Mouse (Mus musculus) hindbrain, embryonic 12.5 days (tissue): ENCODE data around the gene Gpr107. TPM values are rescaled to one million over a fixed set of nuclear protein-coding genes. Genes with fewer than 3 reads are reported as not detected.
A peak's percentile ranks its signal among the peaks of the same experiment; 100 is the strongest.

Source experiments
- ATAC-seq: fragments of 200-750 bp; cut with Nextera tagmentation; 2 replicates; pipeline ENCODE4 v1.8.0; 2017; ENCODE audit warnings: moderate TSS enrichment; ENCODE audit not compliant: low FRiP score
- H3K27ac ChIP-seq: fragments of 300-500 bp; sonication (generic); 2 replicates; pipeline ENCODE4 v1.5.1; 2016; ENCODE audit warnings: mild to moderate bottlenecking
- H3K27me3 ChIP-seq: fragments of 300-500 bp; sonication (generic); 2 replicates; pipeline ENCODE4 v1.6.1; 2016; ENCODE audit warnings: mild to moderate bottlenecking
- H3K36me3 ChIP-seq: fragments of 300-500 bp; sonication (generic); 2 replicates; pipeline ENCODE4 v1.6.1; 2016; ENCODE audit warnings: mild to moderate bottlenecking
- H3K4me1 ChIP-seq: fragments of 300-500 bp; sonication (generic); 2 replicates; pipeline ENCODE4 v1.6.1; 2016
- H3K4me2 ChIP-seq: fragments of 300-500 bp; sonication (generic); replicated peaks from 2 replicates; pipeline ENCODE4 v1.6.1; 2016; ENCODE audit warnings: mild to moderate bottlenecking
- H3K4me3 ChIP-seq: fragments of 300-500 bp; sonication (generic); 2 replicates; pipeline ENCODE4 v1.5.1; 2016; ENCODE audit warnings: mild to moderate bottlenecking
- H3K9ac ChIP-seq: fragments of 300-500 bp; sonication (generic); 2 replicates; pipeline ENCODE4 v1.6.1; 2016; ENCODE audit warnings: mild to moderate bottlenecking, moderate library complexity
- H3K9me3 ChIP-seq: fragments of 300-500 bp; sonication (generic); replicated peaks from 2 replicates; pipeline ENCODE4 v1.6.1; 2016; ENCODE audit warnings: mild to moderate bottlenecking
- WGBS: fragments of 180-500 bp; shearing (Covaris S2); methylation state at CpG from one replicate; pipeline ENCODE4 v1.1.7; 2016; 5-methylcytosine and 5-hydroxymethylcytosine counted together
- polyA plus RNA-seq: library from polyadenylated mRNA; unstranded; fragments of >200 nt; fragmentation: Nextera tagmentation; extraction: Ambion mirVana; gene quantifications from 2 replicates; pipeline ENCODE4 v1.2.1, GENCODE M21; 2016

Gpr107 gene
- polyA plus RNA-seq, 1 experiment from 2014 or later: 43.1 TPM

- no peak overlapping the region for H3K27ac ChIP-seq
- H3K4me1 ChIP-seq: no peaks in the 10 kb centered on the region
- WGBS: 89% methylated on average over 8 of the region's 8 CpGs
- H3K4me2 ChIP-seq: no peak overlapping the region
- H3K27me3 ChIP-seq: no peaks in the 10 kb centered on the region
- ATAC-seq: no peak
- no peaks in the 10 kb centered on the region for H3K9me3 ChIP-seq
- peaks cover 77% of the 10 kb centered on the region for H3K36me3 ChIP-seq
- H3K9ac ChIP-seq: no peak overlapping the region
- no peak overlapping the region for H3K4me3 ChIP-seq
Measured at GRCm38 (mm10) chr2:31191765-31192164, 39.6 kb downstream of the Gpr107 start.

- Histone ChIP-seq H3K9ac (no peak overlapping the region), H3K36me3 (peaks cover 69% of the 10 kb centered on the region), H3K27ac (no peak overlapping the region), H3K27me3 (no peaks in the 10 kb centered on the region), H3K4me1 (no peaks in the 10 kb centered on the region), H3K4me3 (no peak overlapping the region), H3K4me2 (no peak overlapping the region), H3K9me3 (no peaks in the 10 kb centered on the region)
- 72% methylated on average over 7 of the region's 7 CpGs for WGBS
- no peak for ATAC-seq
Measured at GRCm38 (mm10) chr2:31194356-31195021, 42.4 kb downstream of the Gpr107 start.

GRCm38 (mm10) chr2:31198621-31199020, 46.5 kb downstream of the Gpr107 start:
- H3K9ac ChIP-seq: no peak overlapping the region
- no peaks in the 10 kb centered on the region for H3K9me3 ChIP-seq
- ATAC-seq: no peak
- no peak overlapping the region for H3K27ac ChIP-seq
- 94% methylated on average over 4 of the region's 4 CpGs for WGBS
- H3K36me3 ChIP-seq: peaks cover 45% of the 10 kb centered on the region
- no peak overlapping the region for H3K4me2 ChIP-seq
- peaks cover 12% of the 10 kb centered on the region for H3K4me1 ChIP-seq
- no peaks in the 10 kb centered on the region for H3K27me3 ChIP-seq
- H3K4me3 ChIP-seq: no peak overlapping the region

GRCm38 (mm10) chr2:31200051-31200450, 47.9 kb downstream of the Gpr107 start:
- Histone ChIP-seq H3K4me1 (peaks cover 12% of the 10 kb centered on the region), H3K9ac (no peak overlapping the region), H3K4me2 (no peak overlapping the region), H3K36me3 (peaks cover 40% of the 10 kb centered on the region), H3K9me3 (no peaks in the 10 kb centered on the region), H3K27me3 (no peaks in the 10 kb centered on the region), H3K4me3 (no peak overlapping the region), H3K27ac (no peak overlapping the region)
- 96% methylated on average over 2 of the region's 2 CpGs for WGBS
- no peak for ATAC-seq

GRCm38 (mm10) chr2:31201851-31202250, 49.7 kb downstream of the Gpr107 start:
- no peak overlapping the region for H3K9ac ChIP-seq
- H3K4me3 ChIP-seq: no peak overlapping the region
- H3K27ac ChIP-seq: no peak overlapping the region
- H3K27me3 ChIP-seq: no peaks in the 10 kb centered on the region
- no peak for ATAC-seq
- H3K4me2 ChIP-seq: no peak overlapping the region
- H3K36me3 ChIP-seq: peaks cover 31% of the 10 kb centered on the region
- H3K9me3 ChIP-seq: no peaks in the 10 kb centered on the region
- 78% methylated on average over 7 of the region's 7 CpGs for WGBS
- H3K4me1 ChIP-seq: peaks cover 29% of the 10 kb centered on the region

- no peak for ATAC-seq
- H3K27me3 ChIP-seq: no peaks in the 10 kb centered on the region
- peaks cover 28% of the 10 kb centered on the region for H3K36me3 ChIP-seq
- 42% methylated on average over 3 of the region's 3 CpGs for WGBS
- no peak overlapping the region for H3K4me3 ChIP-seq
- no peak overlapping the region for H3K27ac ChIP-seq
- no peak overlapping the region for H3K4me2 ChIP-seq
- no peak overlapping the region for H3K9ac ChIP-seq
- H3K4me1 ChIP-seq: peaks cover 33% of the 10 kb centered on the region
- H3K9me3 ChIP-seq: no peaks in the 10 kb centered on the region
Measured at GRCm38 (mm10) chr2:31202357-31202756, 50.2 kb downstream of the Gpr107 start.

- no peaks in the 10 kb centered on the region for H3K27me3 ChIP-seq
- H3K9ac ChIP-seq: 0 out of 2 replicates have a peak overlapping the region, but pooled peaks have one; percentile 9
- H3K9me3 ChIP-seq: no peaks in the 10 kb centered on the region
- H3K36me3 ChIP-seq: peaks cover 26% of the 10 kb centered on the region
- no peak for ATAC-seq
- 72% methylated on average over 4 of the region's 4 CpGs for WGBS
- H3K4me3 ChIP-seq: no peak overlapping the region
- H3K4me2 ChIP-seq: no peak overlapping the region
- peaks cover 38% of the 10 kb centered on the region for H3K4me1 ChIP-seq
- no peak overlapping the region for H3K27ac ChIP-seq
Measured at GRCm38 (mm10) chr2:31202956-31203355, 50.8 kb downstream of the Gpr107 start.

GRCm38 (mm10) chr2:31204677-31205076, 52.6 kb downstream of the Gpr107 start:
- no peaks in the 10 kb centered on the region for H3K27me3 ChIP-seq
- H3K4me1 ChIP-seq: peaks cover 40% of the 10 kb centered on the region
- H3K9me3 ChIP-seq: no peaks in the 10 kb centered on the region
- ATAC-seq: no peak
- H3K27ac ChIP-seq: no peak overlapping the region
- H3K9ac ChIP-seq: no peak overlapping the region
- WGBS: 85% methylated on average over 5 of the region's 5 CpGs
- H3K4me3 ChIP-seq: no peak overlapping the region
- H3K4me2 ChIP-seq: no peak overlapping the region
- peaks cover 31% of the 10 kb centered on the region for H3K36me3 ChIP-seq

GRCm38 (mm10) chr2:31206211-31206610, 54.1 kb downstream of the Gpr107 start:
- peaks cover 34% of the 10 kb centered on the region for H3K36me3 ChIP-seq
- ATAC-seq: no peak
- H3K27me3 ChIP-seq: no peaks in the 10 kb centered on the region
- H3K4me1 ChIP-seq: peaks cover 43% of the 10 kb centered on the region
- no peaks in the 10 kb centered on the region for H3K9me3 ChIP-seq
- no peak overlapping the region for H3K4me2 ChIP-seq
- no peak overlapping the region for H3K4me3 ChIP-seq
- no peak overlapping the region for H3K9ac ChIP-seq
- 84% methylated on average over 4 of the region's 4 CpGs for WGBS
- H3K27ac ChIP-seq: peak overlapping the region; percentile 62; the same call in 1 of the 2 replicates

GRCm38 (mm10) chr2:31206882-31207281, 54.8 kb downstream of the Gpr107 start:
- 49% methylated on average over 8 of the region's 8 CpGs for WGBS
- Histone ChIP-seq H3K36me3 (peaks cover 35% of the 10 kb centered on the region), H3K27ac (peak overlapping the region; percentile 62)

GRCm38 (mm10) chr2:31208544-31209142, 56.5 kb downstream of the Gpr107 start:
- no peak overlapping the region for H3K9ac ChIP-seq
- H3K4me3 ChIP-seq: no peak overlapping the region
- no peak overlapping the region for H3K4me2 ChIP-seq

More at GRCm38 (mm10) chr2:31206882-31207281, 54.8 kb downstream of the Gpr107 start:
- H3K4me3 ChIP-seq: no peak overlapping the region
- H3K27me3 ChIP-seq: no peaks in the 10 kb centered on the region
- H3K4me2 ChIP-seq: no peak overlapping the region
- H3K9ac ChIP-seq: no peak overlapping the region
- H3K9me3 ChIP-seq: no peaks in the 10 kb centered on the region
- peaks cover 42% of the 10 kb centered on the region for H3K4me1 ChIP-seq
- peak; percentile 76 for ATAC-seq

GRCm38 (mm10) chr2:31209525-31209924, 57.4 kb downstream of the Gpr107 start:
- no peak overlapping the region for H3K9ac ChIP-seq
- H3K4me3 ChIP-seq: no peak overlapping the region
- H3K4me1 ChIP-seq: peaks cover 35% of the 10 kb centered on the region
- H3K36me3 ChIP-seq: peaks cover 56% of the 10 kb centered on the region
- no peaks in the 10 kb centered on the region for H3K9me3 ChIP-seq
- no peak overlapping the region for H3K27ac ChIP-seq
- no peaks in the 10 kb centered on the region for H3K27me3 ChIP-seq
- no peak overlapping the region for H3K4me2 ChIP-seq
- no peak for ATAC-seq
- 92% methylated on average over 4 of the region's 4 CpGs for WGBS

More at GRCm38 (mm10) chr2:31208544-31209142, 56.5 kb downstream of the Gpr107 start:
- 93% methylated on average over 13 of the region's 13 CpGs for WGBS
- Histone ChIP-seq H3K4me1 (peaks cover 32% of the 10 kb centered on the region), H3K36me3 (peaks cover 47% of the 10 kb centered on the region), H3K9me3 (no peaks in the 10 kb centered on the region), H3K27ac (no peak overlapping the region), H3K27me3 (no peaks in the 10 kb centered on the region)
- ATAC-seq: no peak
